Mouse (Mus musculus) brain, embryonic 14.5 days (tissue): ENCODE measurements at regions not wholly inside any gene's neighbourhood (a gene's known extent, or its start where the extent isn't known, plus 50 kb on each side); places are given as distances from the start of the nearest gene placed in this dataset.

ENCODE experiments used
- DNase-seq: peaks from one replicate; pipeline ENCODE4 v3.0.0-alpha.2; 2011; ENCODE audit warnings: low read depth
- CTCF ChIP-seq: fragments of 200-500 bp; IDR thresholded peaks from 2 replicates; pipeline ENCODE4 v1.5.1; 2012; ENCODE audit warnings: inconsistent platforms, mild to moderate bottlenecking, moderate library complexity, borderline replicate concordance; ENCODE audit not compliant: insufficient read depth, insufficient read length; ENCODE audit errors: extremely low read depth
- POLR2A ChIP-seq: fragments of 200-500 bp; IDR thresholded peaks from 2 replicates; pipeline ENCODE4 v1.6.1; 2012; ENCODE audit warnings: mild to moderate bottlenecking, inconsistent platforms, borderline replicate concordance; ENCODE audit not compliant: poor library complexity, insufficient read depth, insufficient read length, severe bottlenecking; ENCODE audit errors: extremely low read depth

DNA sequence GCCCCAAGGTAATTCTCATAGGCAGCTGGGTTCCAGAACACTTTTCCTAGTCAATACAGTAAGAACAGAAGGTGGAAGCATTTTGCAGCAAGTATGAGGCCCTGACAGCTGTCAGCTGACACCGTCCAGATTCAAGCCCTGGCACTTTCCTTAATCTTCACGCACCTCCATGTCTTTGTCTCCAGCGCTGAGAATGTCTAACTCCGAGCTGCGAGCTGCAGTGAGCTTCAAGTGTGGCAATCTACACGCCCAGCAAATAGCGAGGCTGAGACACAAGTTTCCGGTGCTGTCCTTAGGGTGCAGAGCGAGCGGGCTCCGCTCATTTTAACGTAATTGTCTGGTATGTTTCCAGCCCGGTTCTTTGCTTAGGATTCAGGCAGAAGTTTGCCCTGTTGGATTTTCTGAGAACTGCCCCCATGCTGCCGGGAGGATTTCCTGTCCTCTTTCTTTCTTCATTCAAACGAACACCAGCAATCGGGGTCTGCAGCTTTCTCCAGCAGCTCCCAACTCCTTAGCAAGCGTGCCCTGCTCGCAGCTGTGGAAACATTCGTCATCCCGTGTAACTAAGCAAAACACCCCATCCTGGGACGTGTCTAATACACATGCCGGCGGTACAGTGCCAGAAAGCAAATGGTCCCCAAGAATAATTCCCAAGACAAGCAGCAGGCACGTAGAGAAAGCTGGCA is 54.5 kb downstream of the Irx3 start:
- TF ChIP-seq POLR2A (no peak), CTCF (no peak)
- DNase-seq = peak; percentile 52

DNA sequence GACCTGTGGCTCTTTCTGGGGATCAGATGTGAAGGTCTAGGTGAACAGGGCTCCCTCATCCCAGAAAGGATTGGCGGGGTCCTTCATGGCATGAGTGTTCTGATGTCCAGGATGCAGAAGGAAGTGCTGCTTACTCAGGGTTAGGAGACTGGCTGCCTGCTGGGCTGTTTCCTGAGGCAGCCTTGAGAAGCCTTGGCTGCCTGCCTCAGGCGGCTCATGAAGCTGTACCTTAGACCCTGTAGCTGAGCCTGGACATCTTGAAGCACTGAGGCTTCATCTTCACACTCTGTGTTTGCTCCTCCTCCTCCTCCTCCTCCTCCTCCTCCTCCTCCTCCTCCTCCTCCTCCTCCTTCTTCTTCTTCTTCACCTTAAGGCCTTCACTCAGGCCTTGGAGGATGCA is 77.2 kb downstream of the Irx3 start:
- no peak for DNase-seq
- TF ChIP-seq POLR2A (no peak), CTCF (no peak)
